Mouse (Mus musculus): ENCODE data around the gene Rxfp4.

DNA sequence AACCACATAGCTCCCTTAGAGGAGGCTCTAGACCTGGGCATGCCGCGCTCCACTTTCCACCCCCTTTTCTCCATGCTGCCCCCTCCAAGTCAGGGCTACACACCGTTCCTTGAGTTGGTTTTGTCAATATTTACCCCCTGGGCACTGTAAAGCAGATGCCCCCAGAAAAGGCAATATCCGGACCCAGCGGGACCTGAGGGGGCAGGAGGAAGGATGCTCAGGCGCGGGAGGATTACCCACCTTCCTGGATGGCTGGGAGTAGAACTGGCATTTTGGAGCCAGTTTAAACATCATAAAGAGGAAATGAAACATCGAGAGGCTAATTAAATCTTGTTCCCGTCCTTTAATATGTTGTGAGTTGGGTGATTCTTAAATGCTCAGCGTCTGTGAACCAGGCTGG, 3.8 kb downstream of the Rxfp4 start:
- no peak for TF ChIP-seq CTCF (IDR thresholded peaks at IDR 0.05; ENCODE audit: borderline replicate concordance, insufficient read depth, low read length)
- TF ChIP-seq POLR2A (IDR thresholded peaks at IDR 0.05; ENCODE audit: low read depth, low read length), result no peak

Measured in embryonic fibroblast, embryonic 13.5 days (primary cell).